Mouse (Mus musculus) v-Abl transformed pro-B cells (cell line): ENCODE results near the gene Kcnma1.

Experiments used
- in situ Hi-C, 2 experiments: fragments of 400-800 bp; cut with MboI; formaldehyde crosslinking; loops; one replicate each; pipeline ENCODE4 v1.15.1; 2025; ENCODE audit not compliant: unreplicated experiment in 2 of 2

Gene Kcnma1

GRCm38 (mm10) chr14:23982205-23982604 lies 32.1 kb downstream of the Kcnma1 start:
- in situ Hi-C loops: no loop called here

- in situ Hi-C loops: no loop called here
Measured at GRCm38 (mm10) chr14:23974685-23975084, 39.6 kb downstream of the Kcnma1 start.

- in situ Hi-C loops: no loop called here
Measured at GRCm38 (mm10) chr14:23966471-23966870, 47.8 kb downstream of the Kcnma1 start.

DNA sequence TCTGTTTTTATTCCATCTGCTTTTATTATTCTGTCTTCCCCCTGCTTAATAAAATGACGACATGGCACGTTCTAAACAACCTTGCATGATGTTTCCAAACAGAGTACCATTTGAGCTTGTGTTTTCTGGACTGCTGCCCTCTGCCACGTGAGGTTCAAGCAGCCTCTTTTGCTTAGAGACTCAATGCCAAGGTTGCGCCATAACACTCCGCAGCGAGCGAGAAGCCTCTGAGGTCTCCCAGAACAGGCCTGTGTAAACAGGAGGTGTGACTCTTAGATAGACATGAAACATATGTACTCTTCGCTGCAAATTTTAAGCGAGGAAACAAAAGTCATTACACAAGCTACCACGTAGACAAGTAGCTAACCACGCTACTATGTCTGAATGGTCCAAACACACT lies 55.2 kb downstream of the Kcnma1 start:
- in situ Hi-C loops: no loop called here

DNA sequence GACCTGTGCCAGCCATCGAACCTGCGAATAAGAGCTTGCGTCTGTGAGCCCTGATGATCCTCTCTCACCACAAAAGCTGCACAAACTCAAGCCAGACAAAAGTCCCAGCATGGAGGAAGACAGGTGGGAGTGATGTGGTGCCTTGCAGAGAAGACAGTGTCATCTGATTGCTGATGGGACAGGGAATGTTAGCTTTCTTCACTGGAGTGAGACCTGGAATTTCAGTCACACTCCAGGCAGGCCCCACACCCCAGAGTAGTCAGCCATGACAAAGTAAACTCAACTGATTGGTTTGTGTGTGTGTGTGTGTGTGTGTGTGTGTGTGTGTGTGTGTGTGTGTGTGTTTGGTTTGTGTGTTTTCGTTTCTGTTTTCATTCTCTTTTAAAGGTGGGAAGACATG lies 57.0 kb downstream of the Kcnma1 start:
- in situ Hi-C loops: no loop called here

DNA sequence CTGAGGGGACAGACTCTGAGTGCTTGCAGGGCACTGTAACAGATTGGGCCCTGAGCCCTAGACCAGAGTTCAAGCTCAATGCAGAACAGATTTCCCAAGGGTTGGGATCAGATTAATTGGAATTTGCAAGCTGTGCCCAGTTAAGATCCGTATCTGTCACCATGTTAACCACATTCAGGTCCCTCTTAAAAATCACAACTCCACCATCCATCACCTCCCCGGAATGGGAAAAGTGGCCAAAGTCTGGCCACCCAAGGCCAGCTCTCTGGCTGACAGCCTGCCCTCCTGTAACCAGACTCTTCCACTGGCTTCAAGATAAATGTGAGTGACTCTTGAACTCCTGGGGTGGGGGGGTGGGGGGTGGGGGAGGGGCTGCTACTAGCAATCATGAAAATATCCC lies 70.4 kb downstream of the Kcnma1 start:
- in situ Hi-C loops: no loop called here

GRCm38 (mm10) chr14:23943152-23943551 lies 71.1 kb downstream of the Kcnma1 start:
- in situ Hi-C loops: no loop called here

GRCm38 (mm10) chr14:23942103-23942502 lies 72.2 kb downstream of the Kcnma1 start:
- in situ Hi-C loops: no loop called here

- in situ Hi-C loops: no loop called here
Measured at GRCm38 (mm10) chr14:23935016-23935415, 79.3 kb downstream of the Kcnma1 start.

DNA sequence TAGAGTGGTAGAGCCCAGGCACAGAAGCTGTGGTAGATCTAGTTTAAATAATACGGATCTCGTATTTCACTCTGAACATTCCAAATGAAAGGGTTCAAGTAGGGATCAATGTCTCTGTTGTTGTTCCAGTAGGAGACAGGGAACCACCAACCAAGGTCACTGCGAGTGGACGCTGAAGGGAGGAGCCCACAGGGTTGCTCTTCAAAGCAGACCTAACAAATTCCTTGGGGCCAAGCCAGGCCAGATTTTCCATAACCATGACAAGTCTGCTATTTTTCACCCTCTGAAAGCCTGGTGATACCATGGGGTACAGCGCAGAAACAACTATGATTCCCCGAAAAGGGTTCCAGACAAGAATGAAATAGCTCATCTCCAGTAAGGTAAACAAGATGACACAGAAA lies 82.6 kb downstream of the Kcnma1 start:
- in situ Hi-C loops: no loop called here

DNA sequence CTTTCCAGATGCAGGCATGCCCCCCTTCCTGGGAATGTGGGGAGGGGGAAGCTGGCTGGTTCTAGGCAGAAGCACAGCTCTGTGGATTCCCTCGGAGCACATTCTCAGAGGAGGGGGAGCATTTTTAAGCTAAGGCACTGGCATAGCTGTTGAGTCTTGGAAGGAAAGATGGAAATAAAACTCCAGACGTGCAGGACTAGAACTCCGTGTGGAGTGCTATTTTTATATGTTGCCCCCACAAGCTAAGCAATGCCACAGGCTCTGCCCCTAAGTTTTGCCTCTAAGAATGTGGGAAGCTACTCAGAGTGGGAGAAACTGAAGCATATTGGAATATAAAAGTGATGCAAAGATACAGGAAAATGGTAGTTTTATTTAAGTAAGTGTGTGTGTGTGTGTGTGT lies 85.1 kb downstream of the Kcnma1 start:
- in situ Hi-C loops: no loop called here

GRCm38 (mm10) chr14:23923356-23923755 lies 90.9 kb downstream of the Kcnma1 start:
- in situ Hi-C loops: no loop called here

DNA sequence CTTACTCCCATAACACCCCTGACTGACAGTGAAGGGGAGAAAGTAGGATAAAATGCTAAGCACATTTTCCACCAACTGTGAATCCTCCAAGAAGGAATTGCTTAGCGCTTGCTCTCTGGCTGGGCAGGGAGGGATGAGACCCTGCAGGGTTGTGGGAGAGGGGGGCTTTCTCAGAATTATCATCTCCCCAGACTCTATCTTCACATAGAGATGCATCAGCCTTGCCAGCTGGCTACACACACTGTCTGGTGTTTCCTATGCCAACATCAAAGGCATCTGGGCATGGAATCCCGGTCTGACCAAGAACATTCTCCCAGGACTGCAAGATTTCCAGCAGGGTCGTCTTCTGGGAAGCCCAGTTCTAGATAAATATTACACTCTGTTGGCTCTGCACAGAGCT lies 91.5 kb downstream of the Kcnma1 start:
- in situ Hi-C loops: no loop called here

- in situ Hi-C loops: no loop called here
Measured at GRCm38 (mm10) chr14:23911108-23911629, 103.1 kb downstream of the Kcnma1 start.

GRCm38 (mm10) chr14:23908564-23908963 lies 105.7 kb downstream of the Kcnma1 start:
- in situ Hi-C loops: no loop called here

- in situ Hi-C loops: no loop called here
Measured at GRCm38 (mm10) chr14:23902636-23903279, 111.5 kb downstream of the Kcnma1 start.

- in situ Hi-C loops: no loop called here
Measured at GRCm38 (mm10) chr14:23899462-23899861, 114.8 kb downstream of the Kcnma1 start.

DNA sequence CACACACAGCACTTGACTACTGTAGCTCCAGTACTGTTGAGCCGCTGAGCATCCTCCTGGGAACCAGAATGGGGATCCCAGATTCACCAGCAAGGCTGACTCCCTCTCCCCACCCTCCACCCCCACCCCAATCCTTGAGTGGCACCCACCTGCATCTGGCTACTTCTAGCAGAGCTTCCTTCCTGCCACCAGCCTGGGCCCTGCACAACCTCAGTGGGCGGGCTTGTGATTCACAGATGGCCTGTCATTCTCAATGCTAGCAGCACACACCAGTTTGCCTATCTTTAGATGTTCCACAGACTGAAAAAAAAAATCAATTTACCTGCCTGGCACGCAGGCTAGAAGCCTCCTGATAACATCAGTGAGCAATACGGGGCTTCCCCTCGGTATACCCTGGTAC lies 116.5 kb downstream of the Kcnma1 start:
- in situ Hi-C loops: no loop called here

DNA sequence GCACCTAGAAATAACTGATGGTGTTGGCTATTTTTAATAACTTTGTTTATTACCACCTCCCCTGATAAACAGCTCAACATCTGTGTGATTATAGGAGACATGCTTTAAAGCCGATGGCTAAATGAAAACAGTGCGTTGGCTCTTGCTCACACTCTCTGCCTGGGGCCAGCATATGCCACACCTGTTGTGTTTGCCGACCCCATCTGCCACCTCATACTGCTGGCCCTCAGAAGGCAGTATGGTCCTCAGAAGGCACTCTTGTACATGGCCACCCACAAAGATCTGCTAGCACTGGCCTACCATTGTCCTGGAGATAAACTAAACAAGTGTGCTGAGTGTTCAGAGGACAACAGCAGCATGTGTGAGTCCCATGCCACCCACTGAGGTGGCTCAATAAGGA lies 118.3 kb downstream of the Kcnma1 start:
- in situ Hi-C loops: no loop called here

DNA sequence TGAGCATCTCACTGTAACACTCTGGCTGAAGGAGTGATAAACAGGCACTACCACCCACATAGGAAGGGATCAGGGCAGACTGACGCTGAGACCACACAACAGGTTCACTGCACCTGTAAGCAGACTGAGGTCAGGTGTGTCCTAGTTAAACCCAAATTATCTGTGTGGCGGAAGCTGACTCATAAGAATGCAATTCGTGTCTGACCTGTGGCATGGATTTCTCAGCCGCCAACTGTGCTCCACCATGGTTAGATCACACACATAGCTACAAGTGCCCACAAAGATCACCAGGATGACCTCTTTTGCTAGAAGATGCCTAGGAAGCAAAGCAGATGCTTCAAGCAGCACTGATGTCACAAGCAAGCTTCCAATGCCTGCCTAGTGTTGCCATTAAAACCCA lies 128.2 kb downstream of the Kcnma1 start:
- in situ Hi-C loops: no loop called here

GRCm38 (mm10) chr14:23885539-23885938 lies 128.8 kb downstream of the Kcnma1 start:
- in situ Hi-C loops: no loop called here

GRCm38 (mm10) chr14:23885071-23885470 lies 129.2 kb downstream of the Kcnma1 start:
- in situ Hi-C loops: no loop called here

DNA sequence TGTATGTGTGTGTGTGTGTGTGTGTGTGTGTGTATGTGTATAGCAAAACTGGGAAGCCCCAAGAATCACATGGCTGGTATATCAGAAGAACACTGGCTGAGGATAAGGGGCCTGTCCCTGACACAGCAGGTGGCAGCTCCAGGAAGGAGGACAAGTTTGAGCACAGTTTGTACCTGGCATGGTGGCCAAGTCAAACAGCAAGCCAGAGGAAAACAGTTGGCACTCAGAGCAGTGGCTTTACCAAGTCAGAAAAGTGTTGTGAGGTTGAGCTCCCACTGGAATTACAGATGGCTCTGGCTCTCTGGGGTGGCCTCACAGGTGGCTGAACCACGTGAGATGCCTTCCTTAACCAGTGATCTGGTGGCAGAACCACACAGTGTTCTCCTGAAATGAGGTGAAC lies 132.3 kb downstream of the Kcnma1 start:
- in situ Hi-C loops: no loop called here
